Mouse (Mus musculus) kidney, postnatal 14 days (tissue): ENCODE data around the gene Runx3.

Source experiments
- DNase-seq: peaks from one replicate; pipeline ENCODE4 v3.0.0; 2022; ENCODE audit warnings: mixed read lengths

Gene Runx3

DNA sequence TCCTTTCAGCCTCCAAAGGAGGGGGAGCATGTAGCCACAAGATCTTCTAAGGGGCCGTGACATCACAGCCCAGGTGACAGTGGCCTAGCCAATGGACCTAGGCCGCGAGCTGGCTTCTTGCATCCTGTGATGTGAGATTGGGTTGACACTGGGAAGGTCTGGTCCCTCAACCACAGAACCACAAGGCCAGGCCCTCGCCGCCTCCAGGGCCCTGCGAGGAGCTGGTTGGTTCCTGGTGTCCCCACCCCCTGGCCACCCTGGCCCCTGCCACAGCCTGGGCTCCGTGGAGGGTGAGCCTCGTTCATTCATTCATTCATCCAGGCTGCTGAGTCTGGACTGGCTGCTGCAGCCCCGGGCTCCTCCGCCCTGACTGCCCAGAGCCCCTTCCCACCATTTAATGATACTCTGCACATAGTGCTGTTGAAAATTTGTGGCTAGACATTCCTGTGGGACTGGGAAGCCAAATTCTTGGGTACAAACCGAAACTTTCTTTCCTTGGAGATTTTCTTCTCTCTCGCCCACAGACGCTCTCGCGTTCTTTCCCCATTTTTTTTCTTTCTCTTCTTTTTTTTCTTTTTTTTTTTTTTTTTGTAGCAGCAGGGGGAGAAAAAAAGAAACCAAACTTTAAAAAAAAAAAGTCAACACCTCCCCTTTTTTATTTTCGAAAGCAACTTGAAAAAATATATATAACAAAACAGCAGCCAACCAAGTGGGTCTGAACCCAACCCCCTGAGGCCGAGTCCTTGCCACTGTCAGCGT is at the start of gene Runx3:
Gene Runx3 (plus strand): TSS at position 311 of the 759 bp plus-strand sequence.
- DNase-seq: no peak

- no peak for DNase-seq
Measured at GRCm38 (mm10) chr4:135072671-135073070, 47.8 kb upstream of the Runx3 start.

GRCm38 (mm10) chr4:135073523-135073922 is 46.9 kb upstream of the Runx3 start:
- DNase-seq: no peak

DNA sequence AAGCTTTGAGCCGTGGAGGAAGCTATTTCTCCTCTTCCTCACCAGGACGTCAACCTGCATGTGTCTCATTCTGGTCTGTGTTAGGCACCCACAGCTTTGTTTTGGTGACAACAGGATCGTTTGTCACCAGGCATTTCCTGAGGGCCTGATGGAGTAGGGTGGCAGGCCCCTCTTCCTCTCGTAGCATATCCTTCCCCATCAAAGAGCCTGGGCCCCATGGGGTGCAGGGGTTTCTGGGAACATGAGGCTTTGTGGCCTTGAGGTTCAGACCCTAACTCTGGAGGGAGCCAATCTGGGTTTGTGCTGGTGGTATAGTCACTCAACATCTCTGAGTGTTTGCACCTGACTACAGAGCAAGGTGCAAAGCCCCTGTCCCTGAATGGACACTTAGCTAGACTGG is 45.8 kb upstream of the Runx3 start:
- no peak for DNase-seq

DNA sequence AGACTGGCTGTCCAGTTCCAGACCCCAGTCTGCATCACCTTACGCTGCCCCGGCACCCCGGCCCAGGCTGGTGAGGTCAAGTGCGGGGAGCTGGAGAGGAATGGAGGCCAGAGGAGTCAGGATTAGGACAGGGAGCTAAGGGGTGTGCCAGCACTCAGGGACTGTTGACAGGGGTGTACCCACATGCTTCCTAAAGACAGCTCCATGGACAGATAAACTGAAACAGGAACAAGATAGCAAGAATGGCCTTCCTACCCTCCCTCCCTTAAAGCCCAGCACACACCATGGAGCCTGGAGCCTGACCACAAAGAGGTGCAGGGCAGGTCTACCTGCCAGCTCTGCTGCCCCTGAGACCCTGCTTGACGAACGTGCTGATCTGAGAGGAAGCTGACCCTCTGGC is 45.1 kb upstream of the Runx3 start:
- no peak for DNase-seq

- no peak for DNase-seq
Measured at GRCm38 (mm10) chr4:135076611-135077010, 43.8 kb upstream of the Runx3 start.

GRCm38 (mm10) chr4:135077196-135077595 is 43.3 kb upstream of the Runx3 start:
- no peak for DNase-seq

GRCm38 (mm10) chr4:135079859-135080640 is 40.4 kb upstream of the Runx3 start:
- no peak for DNase-seq

DNA sequence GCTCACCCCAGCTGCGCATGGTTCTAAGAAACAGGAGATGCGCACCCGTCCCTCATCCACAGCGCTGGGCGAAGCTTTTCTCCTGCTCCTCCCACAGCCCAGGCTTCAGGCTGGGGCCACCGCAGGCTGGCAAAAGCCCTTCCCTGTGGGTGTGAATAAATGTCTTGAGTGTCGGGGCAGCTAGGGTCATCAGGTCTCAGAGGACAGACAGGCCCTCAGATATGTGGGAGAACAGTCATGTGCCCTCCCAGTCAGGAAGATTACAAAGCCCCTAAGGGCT is 39.9 kb upstream of the Runx3 start:
- no peak for DNase-seq

GRCm38 (mm10) chr4:135083089-135083488 is 37.4 kb upstream of the Runx3 start:
- no peak for DNase-seq

DNA sequence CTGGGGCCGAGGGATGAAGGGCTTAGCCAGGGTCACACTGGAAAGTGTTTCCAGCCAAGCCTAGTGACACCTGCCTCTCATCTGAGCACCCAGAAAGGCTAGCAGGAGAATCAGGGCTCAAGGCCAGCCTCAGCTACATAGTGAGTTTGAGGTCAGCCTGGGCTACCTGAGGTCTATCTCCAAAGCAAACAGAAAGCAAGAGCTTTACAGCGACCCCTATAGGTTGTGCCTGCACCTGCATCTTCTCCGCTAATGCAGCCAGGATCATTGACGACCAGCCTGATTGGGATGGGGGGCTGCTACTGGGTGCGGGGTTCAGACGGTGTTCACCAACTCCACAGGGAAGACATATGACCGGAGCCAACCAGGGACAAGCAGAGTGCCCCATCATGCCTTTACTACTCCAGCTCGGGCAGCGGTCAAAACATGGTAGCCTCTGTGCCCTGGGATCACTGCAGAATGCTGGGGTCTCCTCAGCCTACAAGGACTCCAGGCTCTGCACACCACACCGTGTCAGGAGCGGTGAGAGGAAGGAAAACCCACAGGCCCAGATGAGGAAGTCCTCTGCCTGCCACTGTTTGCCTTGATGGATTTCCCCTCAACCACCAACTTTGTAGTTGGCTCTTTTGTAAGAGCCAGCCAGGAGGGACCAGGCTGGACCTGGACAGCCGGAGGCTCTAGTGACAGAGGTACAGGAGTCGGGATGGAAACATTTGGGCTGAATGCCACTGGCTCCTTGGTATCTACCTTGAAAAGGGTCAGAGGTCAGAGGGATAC is 35.2 kb upstream of the Runx3 start:
- no peak for DNase-seq

DNA sequence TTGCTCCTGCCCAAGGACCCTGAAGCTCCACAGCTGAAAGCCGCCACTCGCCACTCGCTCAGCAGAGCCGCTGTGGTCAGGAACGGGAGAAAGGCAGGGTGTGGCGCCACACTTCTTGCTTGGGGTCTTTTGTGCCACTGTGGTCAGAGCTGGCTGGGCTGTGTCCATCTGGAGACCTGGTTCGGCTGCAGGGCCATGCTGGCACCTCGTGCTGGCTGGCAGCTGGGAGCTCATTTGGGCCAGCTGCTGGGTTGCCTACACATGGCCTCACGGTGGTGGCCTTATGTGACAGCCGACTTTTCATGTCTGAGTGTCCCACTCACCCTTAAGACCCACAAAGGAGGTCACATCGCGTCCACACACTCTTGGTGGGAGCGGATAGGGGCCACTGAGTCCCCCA is 29.8 kb upstream of the Runx3 start:
- no peak for DNase-seq

DNA sequence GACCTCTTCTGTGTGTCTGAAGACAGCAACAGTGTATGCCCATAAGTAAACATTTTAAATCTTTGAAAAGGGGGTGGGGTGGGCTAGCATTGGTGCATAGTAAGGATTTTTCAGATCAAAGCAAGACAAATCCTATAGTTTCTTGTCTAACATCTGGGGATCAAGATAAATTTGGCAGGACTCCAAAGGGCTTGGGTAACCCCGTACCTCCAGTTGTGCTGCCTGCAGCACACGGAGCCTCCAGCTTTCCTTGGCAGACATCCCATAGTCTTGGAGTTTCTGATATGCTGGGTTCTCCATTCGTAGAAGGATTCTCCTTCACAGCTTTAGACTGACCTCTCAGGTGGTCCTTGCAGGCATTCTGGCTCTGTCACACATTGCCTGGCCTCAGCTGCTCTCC is 27.6 kb upstream of the Runx3 start:
- no peak for DNase-seq

DNA sequence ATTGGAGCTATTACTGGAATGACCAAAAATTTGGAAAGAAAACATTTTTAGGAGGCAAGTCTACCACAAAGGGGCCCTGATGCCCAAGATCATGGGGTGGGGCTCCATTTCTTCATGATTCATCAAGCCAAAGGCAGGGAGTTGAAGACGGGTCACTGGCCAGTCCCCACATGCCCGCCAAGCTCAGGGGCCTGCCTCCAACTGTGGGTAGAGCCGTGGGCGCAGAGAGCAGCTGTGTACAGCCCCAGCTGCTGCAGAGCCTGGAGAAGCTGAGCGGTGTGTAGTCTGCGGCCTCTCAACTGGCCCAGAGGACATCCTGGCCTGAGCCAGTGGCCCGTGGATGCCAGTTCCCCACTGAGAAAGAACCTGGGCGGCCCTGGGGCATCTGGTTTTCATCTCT is 24.8 kb upstream of the Runx3 start:
- DNase-seq: no peak

- DNase-seq: no peak
Measured at GRCm38 (mm10) chr4:135097910-135098891, 22.3 kb upstream of the Runx3 start.

GRCm38 (mm10) chr4:135102019-135102740 is 18.3 kb upstream of the Runx3 start:
- DNase-seq: no peak

GRCm38 (mm10) chr4:135102761-135103160 is 17.7 kb upstream of the Runx3 start:
- DNase-seq: no peak

DNA sequence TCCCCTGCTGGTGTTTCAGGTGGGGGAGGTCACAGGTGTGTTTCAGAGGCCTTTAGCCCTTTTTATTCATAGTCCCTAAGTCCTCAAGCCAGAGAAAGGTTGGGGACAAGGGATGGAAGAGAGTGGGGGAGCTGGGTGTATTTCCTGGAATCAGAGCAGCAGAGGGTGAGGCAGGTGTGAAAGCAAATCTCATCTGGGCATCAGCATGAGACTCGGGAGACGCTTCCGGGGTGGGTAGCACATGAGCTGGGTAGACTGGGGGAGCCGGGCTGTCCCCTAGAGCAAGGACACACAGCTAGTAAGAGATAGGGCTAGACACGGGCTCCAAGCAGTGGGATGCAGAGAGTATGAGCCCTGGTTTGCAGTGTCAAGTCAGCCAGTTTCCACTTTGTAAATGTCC is 16.7 kb upstream of the Runx3 start:
- DNase-seq: no peak

DNA sequence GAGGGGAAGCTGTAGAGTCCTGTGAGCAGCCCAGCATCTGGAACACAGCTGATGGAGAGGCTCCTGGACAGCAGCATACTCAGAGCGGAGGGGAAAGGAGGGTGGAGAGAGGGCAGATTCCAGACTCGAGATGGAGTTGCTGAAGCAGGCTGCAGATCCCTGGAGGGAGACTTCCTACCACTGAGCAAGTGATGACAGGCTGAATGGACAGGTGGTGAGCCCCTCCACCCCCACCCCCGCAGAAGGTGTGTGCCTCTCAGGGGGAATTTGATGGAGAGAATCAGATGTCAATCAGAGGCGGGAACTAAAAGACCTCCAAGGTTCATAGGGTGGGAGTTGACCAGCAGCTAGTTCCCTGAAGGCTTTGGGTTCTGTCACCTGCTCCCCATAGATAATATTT is 13.5 kb upstream of the Runx3 start:
- DNase-seq: no peak

DNA sequence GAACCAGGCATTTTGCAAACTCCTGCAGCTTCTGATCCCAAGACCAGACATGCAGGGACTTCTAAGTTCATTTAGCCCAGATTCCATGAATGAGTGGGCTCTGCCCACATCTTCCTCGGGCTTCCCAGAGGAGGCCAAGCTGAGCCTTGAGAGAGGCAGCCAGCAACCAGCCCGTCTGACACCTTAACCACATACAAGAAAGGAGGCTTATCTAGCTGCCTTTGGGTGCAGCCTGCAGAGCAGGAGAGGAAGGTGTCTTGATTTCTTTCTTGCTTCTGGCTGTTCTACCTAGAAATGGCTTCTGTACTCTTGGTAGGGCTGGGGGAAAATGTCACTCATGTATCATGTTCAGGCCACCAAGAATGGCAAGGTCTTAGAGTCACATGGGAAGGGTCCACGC is 11.8 kb upstream of the Runx3 start:
- DNase-seq: no peak

DNA sequence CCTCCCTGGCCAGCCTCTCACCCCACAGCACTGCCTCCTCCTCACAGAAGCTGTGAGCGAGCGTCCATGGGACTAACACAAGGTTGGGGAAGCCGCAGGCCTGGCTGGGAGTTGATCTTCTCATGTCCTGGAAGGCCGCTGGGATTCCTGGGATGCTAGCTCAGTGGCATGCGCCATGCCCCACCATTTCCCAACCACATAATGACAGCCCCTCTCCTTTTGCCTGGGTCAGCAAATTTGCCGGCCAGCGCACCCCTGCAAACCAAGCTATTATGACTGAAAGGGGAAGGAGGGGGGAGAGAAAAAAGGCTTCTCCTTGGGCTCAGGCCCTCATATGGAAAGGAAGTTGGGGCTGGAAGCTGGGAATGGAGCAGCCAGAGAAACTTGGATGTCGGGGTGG is 6.8 kb upstream of the Runx3 start:
- no peak for DNase-seq

DNA sequence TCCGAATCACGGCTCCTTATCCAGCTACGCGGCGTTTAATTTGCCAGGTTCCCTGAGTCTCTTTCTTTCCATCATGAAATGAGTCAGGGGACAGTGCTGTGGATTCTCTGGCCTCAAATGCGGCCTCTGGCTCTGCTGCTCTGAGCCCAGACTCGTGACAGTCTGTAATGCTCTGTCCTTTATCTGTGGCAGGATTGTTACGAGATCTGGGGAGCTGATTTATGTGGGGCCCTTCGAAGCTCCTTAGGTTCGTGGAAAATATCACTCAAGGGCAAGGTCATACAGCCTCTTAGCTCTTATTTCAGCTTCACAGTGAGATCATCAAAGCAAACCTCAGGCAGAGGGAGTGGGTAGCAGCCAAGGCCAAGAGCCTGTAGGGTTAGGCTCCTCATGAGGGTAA is 6.2 kb upstream of the Runx3 start:
- no peak for DNase-seq
